Mouse (Mus musculus) neural tube, embryonic 15.5 days (tissue): ENCODE measurements around the gene Lpp. TPM values are rescaled to one million over a fixed set of nuclear protein-coding genes. Genes with fewer than 3 reads are reported as not detected.

Experiments
- ATAC-seq: fragments of 200-750 bp; cut with Nextera tagmentation; 2 replicates; pipeline ENCODE4 v1.8.0; 2017; ENCODE audit warnings: mild to moderate bottlenecking, moderate TSS enrichment, moderate library complexity; ENCODE audit not compliant: low FRiP score
- H3K27ac ChIP-seq: fragments of 300-500 bp; sonication (generic); replicated peaks from 2 replicates; pipeline ENCODE4 v1.5.1; 2015; ENCODE audit warnings: mild to moderate bottlenecking, inconsistent platforms
- H3K27me3 ChIP-seq: fragments of 300-500 bp; sonication (generic); replicated peaks from 2 replicates; pipeline ENCODE4 v1.6.1; 2015; ENCODE audit warnings: inconsistent platforms
- H3K36me3 ChIP-seq: fragments of 300-500 bp; sonication (generic); 2 replicates; pipeline ENCODE4 v1.6.1; 2015; ENCODE audit warnings: inconsistent platforms
- H3K4me1 ChIP-seq: fragments of 300-500 bp; sonication (generic); 2 replicates; pipeline ENCODE4 v1.6.1; 2015; ENCODE audit warnings: inconsistent platforms
- H3K4me2 ChIP-seq: fragments of 300-500 bp; sonication (generic); 2 replicates; pipeline ENCODE4 v1.6.1; 2015; ENCODE audit warnings: inconsistent platforms, mild to moderate bottlenecking, moderate library complexity
- H3K4me3 ChIP-seq: fragments of 300-500 bp; sonication (generic); replicated peaks from 2 replicates; pipeline ENCODE4 v1.5.1; 2015; ENCODE audit warnings: mild to moderate bottlenecking, inconsistent platforms
- H3K9ac ChIP-seq: fragments of 300-500 bp; sonication (generic); replicated peaks from 2 replicates; pipeline ENCODE4 v1.6.1; 2015; ENCODE audit warnings: mild to moderate bottlenecking, inconsistent platforms
- H3K9me3 ChIP-seq: fragments of 300-500 bp; sonication (generic); replicated peaks from 2 replicates; pipeline ENCODE4 v1.6.1; 2016; ENCODE audit warnings: inconsistent platforms
- WGBS: fragments of 180-500 bp; shearing (Covaris S2); methylation state at CpG from one replicate; pipeline ENCODE4 v1.1.7; 2015; ENCODE audit warnings: mixed read lengths; 5-methylcytosine and 5-hydroxymethylcytosine counted together
- microRNA counts: library from miRNA; unstranded; fragments of <30 nt; microRNA quantifications from one replicate; lab custom pipeline; 2016
- microRNA-seq: library from miRNA; unstranded; fragments of <30 nt; microRNA quantifications from one replicate; pipeline ENCODE4, GENCODE M21; 2017
- polyA plus RNA-seq: library from polyadenylated mRNA; unstranded; fragments of >200 nt; fragmentation: Nextera tagmentation; extraction: Ambion mirVana; gene quantifications from 2 replicates; pipeline ENCODE4 v1.2.1, GENCODE M21; 2015

Lpp gene
- polyA plus RNA-seq, 1 experiment from 2014 or later = 10.6 TPM

- no peak for ATAC-seq
- Histone ChIP-seq H3K4me1 (peaks cover 11% of the 10 kb centered on the region; the same call in 1 of the 2 replicates), H3K9me3 (no peaks in the 10 kb centered on the region), H3K36me3 (no peaks in the 10 kb centered on the region), H3K27me3 (no peaks in the 10 kb centered on the region), H3K9ac (no peak overlapping the region), H3K4me2 (no peak overlapping the region), H3K27ac (no peak overlapping the region), H3K4me3 (no peak overlapping the region)
- WGBS = 64% methylated on average over 10 of the region's 10 CpGs
Measured at GRCm38 (mm10) chr16:25039904-25040303, 646.6 kb downstream of the Lpp start.

- H3K27ac ChIP-seq = no peak overlapping the region
- H3K9me3 ChIP-seq = no peaks in the 10 kb centered on the region
- peaks cover 11% of the 10 kb centered on the region; the same call in 1 of the 2 replicates for H3K4me1 ChIP-seq
- ATAC-seq = no peak
- no peak overlapping the region for H3K4me2 ChIP-seq
- H3K36me3 ChIP-seq = no peaks in the 10 kb centered on the region
- H3K27me3 ChIP-seq = no peaks in the 10 kb centered on the region
- H3K9ac ChIP-seq = no peak overlapping the region
- H3K4me3 ChIP-seq = no peak overlapping the region
- 96% methylated on average over 8 of the region's 8 CpGs for WGBS
Measured at GRCm38 (mm10) chr16:25041165-25041564, 647.9 kb downstream of the Lpp start.

DNA sequence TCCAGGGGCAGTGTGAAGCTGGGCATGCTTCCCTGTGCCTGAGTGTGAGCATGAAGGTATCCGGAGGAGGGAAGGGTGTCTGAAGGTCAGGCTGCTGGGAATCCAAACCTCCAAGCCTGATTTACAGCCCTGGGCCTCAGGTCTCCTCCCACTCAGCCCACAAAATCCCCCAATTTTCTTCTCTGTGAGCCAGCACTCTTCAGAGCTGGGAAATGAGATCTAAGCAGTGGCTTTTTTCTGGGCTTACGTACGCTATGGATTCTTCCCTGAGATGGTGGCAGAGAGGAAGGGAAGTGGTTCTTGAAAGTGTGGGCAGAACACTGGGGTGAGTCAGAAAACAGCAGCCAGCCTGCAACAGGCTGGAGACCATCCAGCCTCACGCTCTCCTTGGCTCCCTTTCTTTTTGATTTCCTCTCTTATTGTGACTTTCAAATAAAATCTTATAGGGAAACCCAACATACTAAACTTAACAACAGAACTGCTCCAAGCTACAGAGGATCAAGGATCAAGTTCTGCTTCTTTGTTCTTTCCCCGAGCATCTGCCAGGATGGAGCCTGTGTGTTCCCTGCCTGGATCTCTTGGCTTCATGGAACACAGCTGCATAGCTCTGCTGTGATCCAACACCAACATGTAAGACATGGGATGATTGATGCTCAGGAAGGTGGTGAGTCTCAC is 648.7 kb downstream of the Lpp start:
- H3K27me3 ChIP-seq = no peaks in the 10 kb centered on the region
- ATAC-seq = no peak
- H3K4me1 ChIP-seq = peaks cover 11% of the 10 kb centered on the region; the same call in 1 of the 2 replicates
- no peak overlapping the region for H3K4me2 ChIP-seq
- H3K27ac ChIP-seq = 0 out of 2 replicates have a peak overlapping the region, but pooled peaks have one; percentile 13
- no peaks in the 10 kb centered on the region for H3K36me3 ChIP-seq
- H3K9ac ChIP-seq = no peak overlapping the region
- H3K4me3 ChIP-seq = no peak overlapping the region
- 60% methylated on average over 5 of the region's 5 CpGs for WGBS
- no peaks in the 10 kb centered on the region for H3K9me3 ChIP-seq

MicroRNA genes within 50 kb of the gene (microRNA counts, 519-probe panel; counts per million panel counts)
- microRNA mmu-miR-28 (lab: Ali Mortazavi, UCI) = 2,838 counts per million, percentile 68 among the panel's probes with 10 or more counts

Small RNA genes lying within 50 kb of the gene (microRNA-seq; reads per million reads assigned to microRNA genes)
- gene Mir28a = 440 reads per million, percentile 72 among the genes with 10 or more reads in this experiment
